Mouse (Mus musculus): ENCODE data around the gene Abca12.

The Abca12 gene

DNA sequence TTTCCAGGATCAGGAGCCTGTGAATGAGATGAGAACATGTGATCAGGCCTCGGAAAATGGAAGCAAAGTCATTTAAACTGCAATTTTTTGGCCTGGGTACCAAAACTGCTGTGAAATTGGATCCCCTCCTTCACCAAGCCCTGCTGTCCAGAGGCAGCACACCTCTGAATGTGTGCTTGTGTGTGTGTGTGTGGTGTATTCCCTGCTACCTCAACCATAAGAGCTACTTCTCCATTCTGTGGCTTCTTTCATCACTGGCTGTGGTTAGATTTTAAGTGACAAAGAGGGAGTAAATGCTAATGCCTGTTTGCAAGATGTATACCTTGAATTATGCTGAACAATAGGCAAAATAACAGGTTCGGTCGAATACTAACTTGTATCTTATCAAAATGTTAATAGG, 84.4 kb downstream of the Abca12 start:
- no peak for DNase-seq

DNA sequence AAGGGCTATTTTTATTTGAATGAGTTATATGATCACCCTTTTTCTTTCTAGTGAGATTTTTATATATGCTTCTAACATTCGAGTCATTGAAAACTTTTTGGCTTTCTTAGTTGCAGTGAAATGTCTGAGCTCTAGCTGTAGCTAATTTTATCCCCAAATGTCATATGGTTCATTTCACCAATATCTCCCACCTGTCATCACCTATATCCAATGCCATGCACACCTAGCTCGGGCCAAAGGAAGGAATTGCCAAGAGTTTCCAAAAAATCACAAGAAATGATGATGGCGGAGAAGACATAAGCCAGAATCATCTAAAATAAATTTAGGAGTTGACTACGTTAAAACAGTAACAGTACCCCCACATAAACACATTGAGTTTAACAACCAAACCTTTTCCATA, 102.5 kb downstream of the Abca12 start:
- DNase-seq = no peak

DNA sequence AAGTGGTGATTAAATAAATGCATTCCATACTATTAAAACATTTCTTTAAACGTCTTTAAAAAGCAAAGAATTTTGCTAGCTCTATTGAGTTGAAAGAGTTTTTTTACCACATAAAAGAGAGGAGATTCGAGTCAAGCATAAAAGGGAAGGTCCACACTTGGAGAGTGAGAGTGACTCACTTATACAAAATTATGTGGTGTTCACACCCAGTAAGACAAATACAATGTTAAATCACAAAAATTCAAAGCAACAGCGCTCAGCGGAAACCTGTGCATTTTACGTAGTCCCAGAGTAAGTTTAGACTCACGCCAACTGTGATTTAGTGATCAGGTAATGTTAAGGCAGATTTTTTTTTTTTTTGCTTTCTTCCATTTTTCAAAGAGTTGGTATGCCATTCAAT, 104.1 kb downstream of the Abca12 start:
- no peak for DNase-seq

DNA sequence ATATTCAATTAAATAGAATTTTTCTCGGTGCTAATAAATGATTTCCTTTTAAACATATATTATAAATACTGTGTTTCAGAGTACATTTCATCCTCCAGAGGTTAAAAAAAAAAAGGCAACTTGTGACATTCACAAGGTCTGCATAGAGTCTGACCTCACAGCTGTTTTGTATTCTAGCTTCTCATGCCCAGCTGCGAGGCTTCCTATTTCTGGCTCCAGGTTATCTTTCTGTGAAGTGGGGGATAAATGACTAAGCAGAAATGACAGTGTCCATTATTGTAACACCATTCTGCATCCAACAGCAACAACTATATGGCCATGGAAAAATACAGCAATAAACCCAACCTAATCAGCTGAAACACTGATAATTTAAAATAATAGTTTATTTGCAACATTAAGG, 107.3 kb downstream of the Abca12 start:
- no peak for DNase-seq

DNA sequence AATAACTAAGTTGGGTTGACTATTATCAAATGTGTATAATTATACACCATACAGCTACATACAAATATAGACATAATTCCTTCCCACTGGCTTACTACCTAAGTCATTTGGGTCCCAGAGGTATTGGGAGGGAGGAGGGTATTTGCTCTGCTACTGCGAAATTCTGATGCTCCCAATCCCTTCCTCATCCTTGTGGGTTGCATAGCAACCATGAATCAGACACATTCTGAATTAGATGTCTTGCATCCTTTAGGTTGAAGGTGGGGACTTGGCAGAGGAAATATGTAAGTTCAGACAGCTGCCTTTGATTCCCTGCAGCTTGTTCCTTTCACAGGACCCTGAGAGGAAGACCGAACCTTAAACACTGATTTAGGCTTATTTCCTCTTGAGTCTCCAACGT, 108.5 kb downstream of the Abca12 start:
- no peak for DNase-seq

DNA sequence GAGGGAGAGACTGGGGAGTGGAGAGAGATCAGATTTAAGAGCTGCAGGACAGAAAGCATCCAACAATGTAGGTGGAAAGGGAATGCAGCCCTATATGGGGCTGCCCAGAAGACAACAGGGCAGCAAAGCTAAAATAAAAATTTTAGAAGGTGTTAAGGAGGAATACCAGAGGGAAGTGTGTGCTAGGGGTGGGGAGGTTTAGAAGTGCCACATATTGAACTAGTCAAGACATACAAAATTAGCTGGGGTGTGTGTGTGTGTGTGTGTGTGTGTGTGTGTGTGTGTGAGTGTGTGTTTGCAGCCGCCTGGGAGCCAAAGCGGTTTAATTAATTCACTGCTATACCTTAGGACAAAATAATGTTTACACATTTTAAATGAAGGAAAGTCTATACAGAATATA, 110.1 kb downstream of the Abca12 start:
- DNase-seq = no peak

DNA sequence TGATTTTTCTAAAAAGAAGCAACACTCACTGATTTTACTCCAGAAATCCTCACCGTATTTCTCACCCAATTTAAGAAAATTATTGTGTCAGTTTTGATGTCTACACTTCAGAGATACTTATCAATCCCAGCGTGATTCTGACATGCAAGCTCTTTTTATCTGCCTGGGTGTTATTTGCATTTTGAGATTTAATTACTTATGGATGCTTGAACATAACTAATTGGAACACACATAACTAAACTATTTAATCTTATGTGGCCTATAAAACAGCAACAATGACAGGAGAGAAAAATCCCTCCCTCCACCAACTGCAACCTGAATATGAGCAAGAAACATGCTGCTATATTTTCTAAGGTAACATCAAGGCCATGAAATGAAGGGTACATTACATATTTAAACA, 117.7 kb downstream of the Abca12 start:
- DNase-seq = peak; percentile 78

DNA sequence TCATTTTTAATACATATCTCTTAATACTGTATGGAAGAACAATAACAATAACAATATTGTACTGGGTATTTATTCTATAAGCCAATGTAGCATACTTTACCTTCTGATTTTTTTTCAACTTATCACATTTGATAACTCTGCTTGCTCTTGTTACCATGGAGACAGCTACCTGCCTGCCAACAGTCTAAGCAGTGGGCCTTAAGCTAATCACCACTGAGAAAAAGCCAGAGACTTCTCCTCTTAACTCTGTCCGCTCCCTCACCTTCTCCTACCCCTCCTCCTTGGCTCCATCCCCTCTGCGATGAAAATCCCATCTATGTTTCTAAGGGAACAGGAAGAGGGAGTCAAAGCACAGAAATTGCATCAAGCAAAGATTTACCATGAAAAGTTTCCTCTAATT, 118.1 kb downstream of the Abca12 start:
- peak; percentile 49 for DNase-seq

DNA sequence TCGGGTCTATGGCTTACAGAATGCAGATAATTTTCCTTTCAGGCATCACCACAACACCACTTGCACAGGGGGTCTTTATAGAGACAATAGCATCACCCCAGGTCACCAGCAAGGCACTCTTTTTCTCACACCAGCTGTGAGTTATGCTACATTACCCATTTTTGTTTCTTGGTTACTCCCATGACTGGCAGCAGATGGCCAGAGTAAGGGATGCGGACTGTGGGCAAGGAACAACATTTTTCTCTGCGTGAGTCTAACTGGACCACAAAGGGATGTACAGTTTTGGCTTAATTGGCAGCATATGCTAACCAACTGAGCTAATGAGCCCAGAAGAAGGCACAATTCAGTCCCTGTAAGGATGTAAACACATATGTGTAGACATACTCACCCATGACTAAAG, 122.8 kb downstream of the Abca12 start:
- DNase-seq = peak; percentile 95

DNA sequence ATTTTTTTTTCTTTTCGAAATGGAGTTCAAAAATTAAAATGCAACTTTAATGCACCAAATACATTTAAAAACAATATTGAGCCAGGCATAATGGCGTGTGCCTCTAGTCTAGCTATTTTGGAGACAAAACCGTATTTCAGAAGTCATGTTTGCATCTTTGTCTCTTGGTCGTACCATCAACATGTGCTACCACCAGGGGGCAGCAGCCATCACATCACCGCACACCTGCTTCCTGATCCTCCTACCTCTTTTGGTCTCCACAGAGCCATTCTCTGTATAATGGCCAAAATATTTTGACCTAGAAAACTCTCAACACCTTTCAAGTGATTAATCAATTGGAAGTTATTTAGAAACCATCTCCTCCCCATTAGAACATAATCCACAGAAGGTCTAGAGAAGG, 125.2 kb downstream of the Abca12 start:
- DNase-seq = peak; percentile 71

DNA sequence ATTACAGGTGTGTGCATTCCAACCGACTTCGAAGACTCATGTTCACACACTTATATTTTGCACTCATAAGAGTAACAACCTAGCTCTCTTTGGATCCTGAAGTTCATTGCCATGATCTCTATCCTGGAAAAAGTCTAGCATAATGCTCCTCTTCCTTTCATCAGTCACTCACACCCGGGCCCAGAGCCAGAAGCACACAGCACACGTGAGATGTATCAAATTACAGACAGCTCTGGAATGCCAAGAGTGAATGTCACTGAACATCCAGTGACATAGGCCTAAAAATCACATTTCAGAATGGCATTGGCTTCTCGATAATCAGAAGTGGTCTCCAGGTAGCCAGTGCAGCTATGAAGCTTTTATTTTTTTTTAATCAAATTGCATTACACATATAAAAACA, 137.8 kb downstream of the Abca12 start:
- DNase-seq = no peak

DNA sequence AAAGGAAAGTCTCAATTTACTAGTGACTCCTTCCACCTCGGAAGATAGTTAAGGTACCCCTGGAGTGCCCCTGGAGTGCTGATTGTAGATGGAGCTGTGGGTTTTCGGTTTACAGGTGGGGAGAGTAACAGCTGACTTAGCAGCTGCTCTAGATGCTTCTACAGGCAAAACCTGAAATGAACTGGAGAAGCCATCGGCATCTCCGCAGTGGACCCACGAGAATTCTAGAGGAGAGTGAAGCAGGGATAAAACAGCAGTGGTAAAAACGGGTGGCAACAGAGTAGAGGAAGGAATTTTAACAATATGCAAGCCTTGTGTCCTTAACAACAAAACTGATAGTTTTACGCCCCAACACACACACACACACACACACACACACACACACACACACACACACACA, 142.2 kb downstream of the Abca12 start:
- no peak for DNase-seq

DNA sequence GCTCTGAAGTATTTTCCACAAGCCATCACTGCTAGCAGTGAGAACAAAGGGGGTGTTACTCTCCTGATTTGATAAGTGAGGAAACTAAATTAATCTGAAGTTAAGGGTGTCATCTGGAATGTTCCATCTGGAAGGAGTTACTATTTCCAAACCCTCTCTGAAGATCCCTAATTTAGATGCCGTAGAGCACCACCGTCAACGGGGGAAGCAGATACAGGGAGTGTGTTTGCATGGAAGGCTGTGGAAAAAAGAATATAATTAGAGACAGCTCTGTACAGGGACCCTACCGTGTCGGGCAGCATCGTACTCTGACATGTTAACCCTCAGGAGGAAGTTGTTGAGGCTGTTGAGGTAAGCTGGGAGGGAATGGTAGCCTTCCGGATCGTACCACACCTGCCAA, 142.6 kb downstream of the Abca12 start:
- DNase-seq = no peak

DNA sequence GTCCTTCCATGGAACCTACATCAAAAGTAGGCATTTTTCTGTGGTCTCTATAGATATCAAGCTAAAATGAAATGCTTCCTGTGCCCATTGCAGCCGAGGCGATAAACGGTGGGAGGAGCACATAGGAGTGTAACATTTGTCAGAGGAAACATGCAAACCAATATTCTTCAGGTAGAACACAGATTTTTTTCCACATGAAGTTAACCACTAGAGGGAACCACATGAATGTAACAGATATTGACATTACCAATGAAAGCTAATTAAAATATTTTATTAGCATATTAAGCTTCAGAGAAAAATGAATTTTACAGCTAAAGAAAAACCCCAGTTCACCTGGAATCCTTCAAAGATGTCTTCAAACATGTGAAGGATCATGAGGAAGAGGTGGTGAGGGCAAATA, 144.6 kb downstream of the Abca12 start:
- no peak for DNase-seq

DNA sequence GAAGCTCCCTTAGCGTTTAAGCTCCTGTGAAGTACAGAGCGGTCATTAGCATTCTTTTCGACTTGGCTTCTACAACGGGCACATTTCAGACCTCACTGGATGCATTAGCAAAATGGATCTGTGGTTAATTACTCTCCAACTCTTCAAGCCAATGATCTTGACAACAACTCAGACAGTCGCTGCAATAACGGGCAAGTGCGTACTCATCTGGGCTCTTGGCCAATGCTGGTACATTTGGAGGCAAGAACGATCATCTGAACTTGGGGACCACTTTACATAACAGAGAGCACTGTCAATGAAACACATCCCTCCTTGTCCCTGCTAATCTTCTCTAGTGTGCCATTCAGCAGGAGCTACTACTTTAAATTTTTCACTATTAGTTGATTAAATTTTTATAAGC, 148.1 kb downstream of the Abca12 start:
- no peak for DNase-seq

DNA sequence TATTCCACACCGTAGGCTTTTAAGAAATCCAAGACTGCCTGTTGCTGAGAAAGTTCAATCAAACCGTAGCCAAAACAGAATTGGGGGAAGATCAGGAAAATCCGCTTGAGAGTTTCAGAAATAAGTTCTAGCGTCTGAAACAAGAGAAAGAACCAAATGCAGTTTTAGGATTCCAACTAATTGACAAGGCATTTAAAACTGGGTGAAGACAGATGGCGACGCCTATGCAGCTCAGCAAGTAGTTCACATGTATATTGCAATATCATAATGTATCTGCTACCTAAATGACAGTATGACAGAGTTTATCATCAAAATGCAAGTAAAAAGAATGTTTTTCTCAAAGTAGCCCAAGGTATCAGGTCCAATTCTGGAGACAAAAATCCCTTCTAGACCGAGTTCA, 151.2 kb downstream of the Abca12 start:
- DNase-seq = no peak

DNA sequence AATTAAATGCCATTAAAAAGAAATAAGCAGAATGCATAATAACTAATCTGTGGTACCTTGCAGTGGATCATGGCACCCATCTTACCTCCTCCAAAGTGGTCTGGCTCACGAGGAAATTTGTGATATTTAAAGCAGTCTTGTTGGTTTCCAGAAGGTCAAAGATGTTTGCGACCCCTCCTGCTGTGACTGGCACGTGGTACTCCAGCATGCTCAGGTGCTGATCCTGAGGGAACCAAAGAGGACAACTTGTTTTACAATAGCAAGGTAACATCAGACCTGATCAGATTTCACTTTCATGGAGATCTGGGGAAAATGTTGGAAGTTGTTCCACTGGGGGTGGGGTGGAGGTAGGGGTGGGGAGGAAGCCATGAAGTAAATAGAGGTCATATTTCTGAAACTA, 170.1 kb downstream of the Abca12 start:
- no peak for DNase-seq

DNA sequence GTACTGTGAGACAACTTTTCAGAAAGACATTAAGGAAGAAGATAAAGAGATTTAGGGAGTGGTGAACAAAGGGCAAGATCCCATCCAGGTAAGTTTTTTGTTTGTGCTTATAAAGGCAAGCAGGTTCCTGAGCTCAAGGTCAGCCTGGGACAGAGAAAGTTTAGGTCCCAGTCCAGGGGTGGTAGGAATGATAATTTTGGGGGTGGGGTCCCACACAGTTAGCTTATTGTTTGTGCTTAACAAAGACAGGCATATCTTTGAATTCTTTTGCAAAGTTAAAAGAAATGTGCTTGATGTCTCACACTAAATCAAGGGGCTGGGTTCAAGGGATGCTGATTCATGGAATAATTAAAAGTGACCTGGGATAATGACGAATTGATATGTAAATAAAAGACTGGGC, 173.3 kb downstream of the Abca12 start:
- no peak for DNase-seq

DNA sequence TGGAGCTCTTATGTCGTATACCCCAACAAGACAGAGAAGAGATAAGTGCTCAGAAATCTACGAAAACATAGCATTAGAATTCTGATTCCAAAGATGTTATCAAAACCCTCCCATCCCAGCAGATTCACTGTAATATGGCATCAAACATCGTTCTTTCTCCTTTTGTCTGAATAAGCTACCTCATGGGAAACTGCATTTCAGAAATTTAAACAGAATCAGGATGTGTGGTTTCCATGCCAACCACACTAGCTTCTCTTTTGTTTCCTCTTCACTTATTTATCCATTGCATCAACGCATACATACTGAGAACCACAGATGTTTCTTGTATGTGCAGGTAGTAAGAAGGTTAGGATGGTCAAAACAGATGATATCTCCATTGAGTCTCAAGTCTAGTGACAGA, 175.1 kb downstream of the Abca12 start:
- no peak for DNase-seq

DNA sequence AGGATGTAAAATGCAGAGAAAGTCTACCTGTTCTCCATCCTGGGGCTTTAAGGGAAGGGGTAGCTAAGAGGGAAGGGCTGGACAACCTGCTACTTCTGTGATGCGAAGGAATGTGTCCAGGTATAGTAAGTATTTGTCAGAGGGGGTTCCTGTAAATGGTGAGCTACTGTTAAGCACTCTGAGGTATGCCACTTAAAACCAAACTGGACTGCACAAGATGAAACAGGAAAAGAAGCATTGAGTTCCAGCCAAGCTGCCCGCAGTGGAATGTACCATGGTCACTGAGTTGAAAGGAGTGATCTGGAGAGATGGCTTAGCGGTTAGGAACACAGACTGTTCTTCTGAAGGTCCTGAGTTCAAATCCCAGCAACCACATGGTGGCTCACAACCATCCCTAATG, 179.4 kb downstream of the Abca12 start:
- no peak for DNase-seq

DNA sequence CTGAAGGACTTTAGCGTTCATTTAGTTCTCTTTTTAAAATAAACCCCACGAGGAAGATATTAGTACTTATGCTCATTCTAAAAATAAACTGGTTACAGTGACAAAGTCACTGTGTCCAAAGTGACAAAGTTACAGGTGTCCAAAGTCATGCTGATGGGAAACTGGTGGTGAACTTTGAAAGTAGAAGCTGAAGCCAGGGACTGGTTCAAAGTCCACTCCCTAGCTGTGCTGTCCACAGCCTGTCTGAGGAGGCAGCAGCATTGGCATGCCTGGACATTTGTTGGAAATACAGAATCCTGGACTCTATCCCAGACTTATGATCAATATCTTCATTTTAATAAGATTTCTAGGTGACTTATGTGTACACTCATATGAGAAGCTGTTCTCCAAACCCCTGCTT, 183.5 kb downstream of the Abca12 start:
- no peak for DNase-seq

DNA sequence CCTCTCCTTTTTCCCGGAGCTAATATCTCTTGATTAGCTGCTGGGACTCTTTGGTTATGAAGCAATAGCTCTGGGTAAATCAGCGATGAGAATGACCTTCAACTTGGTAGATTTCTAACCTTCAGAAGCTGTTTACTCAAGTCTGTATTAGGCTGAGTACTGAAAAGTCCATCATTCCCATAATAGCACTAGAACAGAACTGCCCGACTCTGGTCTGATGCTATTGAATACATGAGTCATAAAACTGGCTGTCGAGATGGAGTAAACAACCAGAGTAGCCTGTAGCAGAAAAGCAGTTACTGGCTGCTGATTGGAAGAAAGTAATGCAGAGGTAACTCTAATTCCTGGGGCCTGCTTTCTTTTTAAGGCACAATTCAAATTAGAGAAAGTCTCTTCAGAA, 211.1 kb downstream of the Abca12 start:
- no peak for DNase-seq

DNA sequence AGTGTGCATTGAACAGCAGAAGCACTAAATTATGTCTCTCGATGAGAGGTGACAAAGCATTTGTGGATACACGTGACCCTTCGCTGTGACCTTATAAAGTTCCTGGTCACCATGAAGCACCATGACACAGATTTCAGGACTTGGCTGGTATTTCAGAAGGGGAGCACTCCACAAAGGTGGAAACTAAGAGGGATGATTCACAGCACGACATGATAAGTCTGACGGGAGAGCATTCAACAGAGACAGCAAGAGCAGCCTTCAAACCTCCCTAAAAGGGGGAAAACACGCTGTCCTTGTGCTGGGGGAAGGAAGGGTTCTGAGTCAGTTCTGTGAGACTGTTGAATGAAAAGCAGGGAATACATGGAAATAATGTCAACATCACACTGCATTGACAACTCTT, 218.5 kb downstream of the Abca12 start:
- no peak for DNase-seq

DNA sequence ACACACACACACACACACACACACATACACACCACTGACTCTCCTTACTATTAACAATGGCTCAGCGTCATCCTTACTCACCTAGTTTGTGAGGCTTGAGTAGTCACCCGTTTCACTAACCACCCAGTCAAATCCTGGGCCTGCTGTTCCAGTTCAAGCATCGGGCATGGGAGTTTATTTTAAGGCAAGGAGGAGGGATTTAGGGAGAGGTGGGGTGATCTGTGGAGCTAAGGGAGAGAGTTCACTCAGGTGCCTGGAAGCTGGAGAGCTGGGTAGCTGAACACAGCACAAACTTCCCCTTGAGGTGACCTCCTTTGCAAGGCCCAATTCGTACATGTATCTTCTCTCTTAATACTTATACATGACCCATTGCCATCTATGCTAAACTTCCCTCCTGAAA, 219.4 kb downstream of the Abca12 start:
- no peak for DNase-seq

DNA sequence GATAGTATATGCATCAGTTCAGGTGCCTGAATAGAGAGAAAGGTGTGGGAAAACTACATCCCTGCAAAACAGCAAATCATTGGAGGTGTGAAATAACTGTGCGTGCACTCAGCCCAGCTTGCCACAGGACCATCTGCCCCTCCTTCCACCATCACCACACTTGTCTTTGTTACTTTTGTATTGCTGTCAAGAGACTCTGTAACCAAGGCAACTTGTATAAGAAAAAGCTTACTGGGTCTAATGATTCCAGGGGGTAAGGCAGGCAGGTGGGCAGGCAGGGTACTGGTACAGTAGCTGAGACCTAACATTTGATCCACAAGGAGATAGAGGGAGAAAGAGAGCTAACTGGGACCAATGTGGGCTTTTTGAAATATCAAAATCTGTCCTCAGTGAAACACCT, 220.8 kb downstream of the Abca12 start:
- no peak for DNase-seq
